Mouse (Mus musculus) forebrain, embryonic 11.5 days (tissue): ENCODE results near the gene Tas2r122. TPM values are rescaled to one million over a fixed set of nuclear protein-coding genes. Genes with fewer than 3 reads are reported as not detected.
"Not testable (repeated sequence)": the region's sequence is repeated elsewhere in the genome, so short reads cannot be mapped to it uniquely, and the experiment has no call there.

ENCODE experiments used
- ATAC-seq: fragments of 200-750 bp; cut with Nextera tagmentation; replicated peaks from 2 replicates; pipeline ENCODE4 v1.8.0; 2017; ENCODE audit warnings: moderate TSS enrichment; ENCODE audit not compliant: low FRiP score
- DNase-seq: peaks from one replicate; pipeline ENCODE4 v3.0.0-alpha.2; 2017; ENCODE audit warnings: low spot score
- H3K27ac ChIP-seq: fragments of 300-500 bp; sonication (generic); 2 replicates; pipeline ENCODE4 v1.5.1; 2014; ENCODE audit warnings: low read depth, low read length
- H3K27me3 ChIP-seq: fragments of 300-500 bp; sonication (generic); 2 replicates; pipeline ENCODE4 v1.6.1; 2014; ENCODE audit warnings: mild to moderate bottlenecking, low read length, mixed read lengths; ENCODE audit not compliant: control insufficient read depth, insufficient read depth
- H3K36me3 ChIP-seq: fragments of 300-500 bp; sonication (generic); 2 replicates; pipeline ENCODE4 v1.6.1; 2014; ENCODE audit warnings: mild to moderate bottlenecking, low read length, moderate library complexity, mixed read lengths; ENCODE audit not compliant: control insufficient read depth, insufficient read depth
- H3K4me1 ChIP-seq: fragments of 300-500 bp; sonication (generic); replicated peaks from 2 replicates; pipeline ENCODE4 v1.6.1; 2014; ENCODE audit warnings: low read length, mixed read lengths; ENCODE audit not compliant: control insufficient read depth, insufficient read depth
- H3K4me2 ChIP-seq: fragments of 300-500 bp; sonication (generic); 2 replicates; pipeline ENCODE4 v1.6.1; 2014; ENCODE audit warnings: low read depth, mild to moderate bottlenecking, low read length, moderate library complexity, mixed read lengths; ENCODE audit not compliant: severe bottlenecking
- H3K4me3 ChIP-seq: fragments of 300-500 bp; sonication (generic); 2 replicates; pipeline ENCODE4 v1.5.1; 2014; ENCODE audit warnings: low read depth, low read length
- H3K9ac ChIP-seq: fragments of 300-500 bp; sonication (generic); 2 replicates; pipeline ENCODE4 v1.6.1; 2014; ENCODE audit warnings: low read length
- H3K9me3 ChIP-seq: fragments of 300-500 bp; sonication (generic); 2 replicates; pipeline ENCODE4 v1.6.1; 2016; ENCODE audit warnings: low read length, mixed read lengths; ENCODE audit not compliant: control insufficient read depth
- WGBS: fragments of 180-500 bp; shearing (Covaris S2); extraction: QIAGEN DNeasy Blood & Tissue Kit; methylation state at CpG from one replicate; pipeline ENCODE4 v1.1.7; 2014; 5-methylcytosine and 5-hydroxymethylcytosine counted together
- polyA plus RNA-seq: library from polyadenylated mRNA; unstranded; fragments of >200 nt; fragmentation: Nextera tagmentation; extraction: Ambion mirVana; gene quantifications from 2 replicates; pipeline ENCODE4 v1.2.1, GENCODE M21; 2014

Gene Tas2r122
- not detected in 2 replicates for polyA plus RNA-seq

DNA sequence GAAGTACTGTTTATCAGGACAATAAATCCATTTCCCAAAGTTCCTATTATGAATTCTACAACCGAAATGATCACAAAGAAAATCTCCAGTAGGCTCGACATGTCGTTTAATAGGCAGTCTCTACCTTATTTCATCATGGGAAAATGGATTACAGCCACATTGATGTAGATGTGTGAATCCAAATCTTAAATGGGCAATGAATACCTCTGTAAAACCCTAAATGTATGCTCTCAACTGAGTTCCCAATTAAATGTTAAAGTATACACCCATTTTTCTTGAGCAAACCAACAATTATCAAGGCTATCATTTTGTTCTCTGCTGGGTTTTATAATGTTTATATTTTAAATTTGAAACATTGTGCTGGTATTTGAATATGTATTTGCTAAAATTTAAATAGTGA lies at the start of gene Tas2r122:
TSS of gene Tas2r122 (minus strand) at position 101 of the 400 bp plus-strand sequence.
- H3K4me3 ChIP-seq = no peak within 1 kb of the TSS
- H3K9me3 ChIP-seq = no peaks in the 10 kb centered on the region
- H3K27ac ChIP-seq = no peak within 1 kb of the TSS
- no peak for ATAC-seq
- no peak for DNase-seq
- no peaks in the 10 kb centered on the region for H3K36me3 ChIP-seq
- 88% methylated on average over 3 of the region's 3 CpGs for whole genome bisulfite sequencing
- no peak within 1 kb of the TSS for H3K4me2 ChIP-seq
- no peak within 1 kb of the TSS for H3K9ac ChIP-seq
- H3K4me1 ChIP-seq = no peaks in the 10 kb centered on the region
- H3K27me3 ChIP-seq = no peaks in the 10 kb centered on the region

DNA sequence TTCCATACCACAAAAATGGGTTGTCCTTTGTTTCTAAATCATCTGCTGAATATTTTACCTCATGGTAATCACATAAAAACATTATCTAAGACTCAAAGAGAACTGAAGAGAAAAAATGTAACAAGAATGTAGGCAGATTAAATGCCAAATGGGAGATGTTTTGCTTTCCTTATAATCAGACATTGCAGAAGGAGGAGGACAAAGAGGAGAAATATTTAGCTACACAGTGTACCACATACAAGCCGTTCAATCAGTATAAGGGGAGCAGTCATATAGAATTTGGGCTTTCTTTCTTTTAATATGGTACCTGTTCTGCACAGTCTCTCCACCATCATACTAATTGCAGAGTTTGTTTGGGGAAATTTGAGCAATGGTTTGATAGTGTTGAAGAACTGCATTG lies 42.7 kb upstream of the Tas2r122 start, which contains the start of gene Tas2r124:
TSS of gene Tas2r124 (plus strand) at position 301 of the 400 bp plus-strand sequence.
- H3K36me3 ChIP-seq = no peaks in the 10 kb centered on the region
- no peaks in the 10 kb centered on the region for H3K27me3 ChIP-seq
- no peak within 1 kb of the TSS for H3K27ac ChIP-seq
- no peak within 1 kb of the TSS for H3K4me2 ChIP-seq
- DNase-seq (no peak), ATAC-seq (no peak)
- no peak within 1 kb of the TSS for H3K4me3 ChIP-seq
- 89% methylated on average over 1 of the region's 1 CpGs for WGBS
- H3K4me1 ChIP-seq = no peaks in the 10 kb centered on the region
- no peak within 1 kb of the TSS for H3K9ac ChIP-seq
- no peaks in the 10 kb centered on the region for H3K9me3 ChIP-seq

GRCm38 (mm10) chr6:132750206-132750605 lies 38.5 kb upstream of the Tas2r122 start:
- Histone ChIP-seq H3K4me1 (no peaks in the 10 kb centered on the region), H3K9ac (no peak overlapping the region), H3K27ac (no peak overlapping the region), H3K9me3 (no peaks in the 10 kb centered on the region), H3K4me3 (no peak overlapping the region), H3K36me3 (no peaks in the 10 kb centered on the region), H3K4me2 (no peak overlapping the region), H3K27me3 (no peaks in the 10 kb centered on the region)
- DNase-seq (no peak), ATAC-seq (no peak)
- WGBS = 94% methylated on average over 2 of the region's 2 CpGs

DNA sequence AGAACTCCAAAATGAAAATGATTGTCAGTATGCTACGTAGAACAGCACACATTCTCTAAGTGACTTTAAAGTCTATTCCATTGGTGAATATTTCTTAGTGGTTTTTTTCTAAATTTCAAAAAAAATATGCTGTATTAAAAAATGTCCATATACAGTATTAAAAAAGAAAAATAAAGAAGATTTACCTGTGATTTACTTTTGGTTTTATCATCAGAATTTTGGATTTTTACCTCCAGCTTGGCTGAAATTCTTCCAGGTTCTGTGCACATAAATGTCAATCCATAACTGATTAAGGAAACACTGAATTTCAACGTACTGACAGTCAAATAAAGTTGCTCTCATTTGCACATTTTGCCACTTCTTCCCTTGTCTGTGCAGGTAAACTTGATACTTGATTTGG lies 26.2 kb upstream of the Tas2r122 start, which contains the start of gene Tas2r115:
TSS of gene Tas2r115 (minus strand) at position 101 of the 400 bp plus-strand sequence.
- Histone ChIP-seq H3K36me3 (no peaks in the 10 kb centered on the region), H3K4me2 (no peak within 1 kb of the TSS), H3K27ac (no peak within 1 kb of the TSS), H3K9ac (no peak within 1 kb of the TSS), H3K4me1 (no peaks in the 10 kb centered on the region), H3K9me3 (no peaks in the 10 kb centered on the region), H3K27me3 (no peaks in the 10 kb centered on the region), H3K4me3 (no peak within 1 kb of the TSS)
- no peak for ATAC-seq
- 78% methylated on average over 2 of the region's 2 CpGs for WGBS
- DNase-seq = no peak

- Histone ChIP-seq H3K9me3 (no peaks in the 10 kb centered on the region), H3K36me3 (no peaks in the 10 kb centered on the region), H3K4me1 (no peaks in the 10 kb centered on the region), H3K27ac (no peak within 1 kb of the TSS), H3K27me3 (no peaks in the 10 kb centered on the region), H3K9ac (no peak within 1 kb of the TSS), H3K4me2 (no peak within 1 kb of the TSS), H3K4me3 (no peak within 1 kb of the TSS)
- ATAC-seq = no peak
- WGBS = 79% methylated on average over 1 of the region's 1 CpGs
- DNase-seq = no peak
Observed at GRCm38 (mm10) chr6:132700907-132701306, 10.8 kb downstream of the Tas2r122 start, which contains the start of gene Tas2r121. Tas2r121 (minus strand) TSS chr6:132701007.

GRCm38 (mm10) chr6:132691596-132691995 lies 20.1 kb downstream of the Tas2r122 start:
- H3K4me1 ChIP-seq, H3K9me3 ChIP-seq, H3K4me2 ChIP-seq, H3K27me3 ChIP-seq, H3K27ac ChIP-seq, H3K9ac ChIP-seq, H3K4me3 ChIP-seq, DNase-seq, ATAC-seq, H3K36me3 ChIP-seq: not testable (repeated sequence)
- 90% methylated on average over 7 of the region's 7 CpGs for WGBS

Other genes starting within 250 kb of the Tas2r122 start
- not detected in 2 replicates for gene Prh1, start 142.1 kb downstream of the Tas2r122 start, polyA plus RNA-seq
- gene Prp2, start 116.0 kb downstream of the Tas2r122 start, polyA plus RNA-seq = not detected in 2 replicates
- gene A630073D07Rik, start 60.4 kb downstream of the Tas2r122 start, polyA plus RNA-seq = not detected in 2 replicates
- not detected in 2 replicates for gene Tas2r120, start 55.0 kb downstream of the Tas2r122 start, polyA plus RNA-seq
- gene Tas2r121, start 10.9 kb downstream of the Tas2r122 start, polyA plus RNA-seq = not detected in 2 replicates
- not detected in 2 replicates for gene Tas2r115, start 26.1 kb upstream of the Tas2r122 start, polyA plus RNA-seq
- gene Tas2r124, start 42.8 kb upstream of the Tas2r122 start, polyA plus RNA-seq = not detected in 2 replicates
- gene Tas2r102, start 50.2 kb upstream of the Tas2r122 start, polyA plus RNA-seq = not detected in 2 replicates
- not detected in 2 replicates for gene Tas2r136, start 66.2 kb upstream of the Tas2r122 start, polyA plus RNA-seq
- gene Tas2r117, start 90.9 kb upstream of the Tas2r122 start, polyA plus RNA-seq = not detected in 2 replicates
- gene Tas2r123, start 135.2 kb upstream of the Tas2r122 start, polyA plus RNA-seq = not detected in 2 replicates
- gene Tas2r116, start 143.5 kb upstream of the Tas2r122 start, polyA plus RNA-seq = not detected in 2 replicates
- not detected in 2 replicates for gene Tas2r110, start 156.1 kb upstream of the Tas2r122 start, polyA plus RNA-seq
- not detected in 2 replicates for gene Tas2r113, start 181.1 kb upstream of the Tas2r122 start, polyA plus RNA-seq
- not detected in 2 replicates for gene Tas2r125, start 197.7 kb upstream of the Tas2r122 start, polyA plus RNA-seq
- not detected in 2 replicates for gene Tas2r129, start 239.2 kb upstream of the Tas2r122 start, polyA plus RNA-seq
- gene Tas2r131, start 246.0 kb upstream of the Tas2r122 start, polyA plus RNA-seq = not detected in 2 replicates